Mouse (Mus musculus) brain, embryonic 14.5 days (tissue): ENCODE data around the gene Dock8.

Experiments
- CTCF ChIP-seq: fragments of 200-500 bp; IDR thresholded peaks from 2 replicates; pipeline ENCODE4 v1.5.1; 2012; ENCODE audit warnings: inconsistent platforms, mild to moderate bottlenecking, moderate library complexity, borderline replicate concordance; ENCODE audit not compliant: insufficient read depth, insufficient read length; ENCODE audit errors: extremely low read depth
- POLR2A ChIP-seq: fragments of 200-500 bp; IDR thresholded peaks from 2 replicates; pipeline ENCODE4 v1.6.1; 2012; ENCODE audit warnings: mild to moderate bottlenecking, inconsistent platforms, borderline replicate concordance; ENCODE audit not compliant: poor library complexity, insufficient read depth, insufficient read length, severe bottlenecking; ENCODE audit errors: extremely low read depth

GRCm38 (mm10) chr19:25180547-25180946, 181.2 kb downstream of the Dock8 start:
- no peak for TF ChIP-seq CTCF
- TF ChIP-seq POLR2A = no peak
